Mouse (Mus musculus) forebrain, embryonic 13.5 days (tissue): ENCODE results near the gene Farsa. TPM values are rescaled to one million over a fixed set of nuclear protein-coding genes. Genes with fewer than 3 reads are reported as not detected.

ENCODE experiments used
- ATAC-seq: fragments of 200-750 bp; cut with Nextera tagmentation; 2 replicates; pipeline ENCODE4 v1.8.0; 2017
- H3K27ac ChIP-seq: fragments of 300-500 bp; sonication (generic); 2 replicates; pipeline ENCODE4 v1.5.1; 2015; ENCODE audit warnings: inconsistent platforms, mild to moderate bottlenecking, moderate library complexity
- H3K27me3 ChIP-seq: fragments of 300-500 bp; sonication (generic); 2 replicates; pipeline ENCODE4 v1.6.1; 2015; ENCODE audit warnings: mild to moderate bottlenecking, inconsistent platforms
- H3K36me3 ChIP-seq: fragments of 300-500 bp; sonication (generic); 2 replicates; pipeline ENCODE4 v1.6.1; 2015; ENCODE audit warnings: mild to moderate bottlenecking, inconsistent platforms; ENCODE audit not compliant: poor library complexity, severe bottlenecking
- H3K4me1 ChIP-seq: fragments of 300-500 bp; sonication (generic); 2 replicates; pipeline ENCODE4 v1.6.1; 2015; ENCODE audit warnings: inconsistent platforms
- H3K4me2 ChIP-seq: fragments of 300-500 bp; sonication (generic); 2 replicates; pipeline ENCODE4 v1.6.1; 2015; ENCODE audit warnings: inconsistent platforms, mild to moderate bottlenecking, moderate library complexity
- H3K4me3 ChIP-seq: fragments of 300-500 bp; sonication (generic); 2 replicates; pipeline ENCODE4 v1.5.1; 2015; ENCODE audit warnings: mild to moderate bottlenecking, inconsistent platforms
- H3K9ac ChIP-seq: fragments of 300-500 bp; sonication (generic); 2 replicates; pipeline ENCODE4 v1.6.1; 2015; ENCODE audit warnings: mild to moderate bottlenecking, inconsistent platforms
- H3K9me3 ChIP-seq: fragments of 300-500 bp; sonication (generic); replicated peaks from 2 replicates; pipeline ENCODE4 v1.6.1; 2016; ENCODE audit warnings: inconsistent platforms
- WGBS: fragments of 180-500 bp; shearing (Covaris S2); methylation state at CpG from one replicate; pipeline ENCODE4 v1.1.7; 2015; 5-methylcytosine and 5-hydroxymethylcytosine counted together
- polyA plus RNA-seq: library from polyadenylated mRNA; unstranded; fragments of >200 nt; fragmentation: Nextera tagmentation; extraction: Ambion mirVana; gene quantifications from 2 replicates; pipeline ENCODE4 v1.2.1, GENCODE M21; 2015

Gene Farsa
- polyA plus RNA-seq, 1 experiment from 2014 or later = 123 TPM

- no peaks in the 10 kb centered on the region for H3K9me3 ChIP-seq
- no peak for ATAC-seq
- H3K4me3 ChIP-seq = no peak overlapping the region
- no peak overlapping the region for H3K9ac ChIP-seq
- H3K4me1 ChIP-seq = peaks cover 59% of the 10 kb centered on the region
- no peaks in the 10 kb centered on the region for H3K27me3 ChIP-seq
- no peak overlapping the region for H3K4me2 ChIP-seq
- peak overlapping the region; percentile 31 for H3K27ac ChIP-seq
- peaks cover 70% of the 10 kb centered on the region for H3K36me3 ChIP-seq
- WGBS = 89% methylated on average over 15 of the region's 15 CpGs
Measured at GRCm38 (mm10) chr8:84837912-84838470, 18.8 kb upstream of the Farsa start.

GRCm38 (mm10) chr8:84838513-84838912 lies 18.3 kb upstream of the Farsa start:
- Histone ChIP-seq H3K9me3 (no peaks in the 10 kb centered on the region), H3K36me3 (peaks cover 76% of the 10 kb centered on the region), H3K4me1 (peaks cover 59% of the 10 kb centered on the region), H3K27ac (no peak overlapping the region), H3K27me3 (no peaks in the 10 kb centered on the region), H3K4me2 (no peak overlapping the region), H3K4me3 (no peak overlapping the region), H3K9ac (no peak overlapping the region)
- no peak for ATAC-seq
- WGBS = 87% methylated on average over 5 of the region's 5 CpGs

GRCm38 (mm10) chr8:84839411-84839810 lies 17.4 kb upstream of the Farsa start:
- H3K4me1 ChIP-seq = peaks cover 59% of the 10 kb centered on the region

GRCm38 (mm10) chr8:84839875-84840247 lies 16.9 kb upstream of the Farsa start:
- peaks cover 77% of the 10 kb centered on the region for H3K36me3 ChIP-seq
- no peak for ATAC-seq
- peaks cover 59% of the 10 kb centered on the region for H3K4me1 ChIP-seq

More at GRCm38 (mm10) chr8:84839411-84839810, 17.4 kb upstream of the Farsa start:
- Histone ChIP-seq H3K27ac (no peak overlapping the region), H3K4me3 (peak overlapping the region; percentile 92), H3K9ac (peak overlapping the region; percentile 95), H3K36me3 (peaks cover 77% of the 10 kb centered on the region), H3K9me3 (no peaks in the 10 kb centered on the region), H3K4me2 (peak overlapping the region; percentile 81), H3K27me3 (no peaks in the 10 kb centered on the region)
- 94% methylated on average over 2 of the region's 2 CpGs for WGBS
- no peak for ATAC-seq

DNA sequence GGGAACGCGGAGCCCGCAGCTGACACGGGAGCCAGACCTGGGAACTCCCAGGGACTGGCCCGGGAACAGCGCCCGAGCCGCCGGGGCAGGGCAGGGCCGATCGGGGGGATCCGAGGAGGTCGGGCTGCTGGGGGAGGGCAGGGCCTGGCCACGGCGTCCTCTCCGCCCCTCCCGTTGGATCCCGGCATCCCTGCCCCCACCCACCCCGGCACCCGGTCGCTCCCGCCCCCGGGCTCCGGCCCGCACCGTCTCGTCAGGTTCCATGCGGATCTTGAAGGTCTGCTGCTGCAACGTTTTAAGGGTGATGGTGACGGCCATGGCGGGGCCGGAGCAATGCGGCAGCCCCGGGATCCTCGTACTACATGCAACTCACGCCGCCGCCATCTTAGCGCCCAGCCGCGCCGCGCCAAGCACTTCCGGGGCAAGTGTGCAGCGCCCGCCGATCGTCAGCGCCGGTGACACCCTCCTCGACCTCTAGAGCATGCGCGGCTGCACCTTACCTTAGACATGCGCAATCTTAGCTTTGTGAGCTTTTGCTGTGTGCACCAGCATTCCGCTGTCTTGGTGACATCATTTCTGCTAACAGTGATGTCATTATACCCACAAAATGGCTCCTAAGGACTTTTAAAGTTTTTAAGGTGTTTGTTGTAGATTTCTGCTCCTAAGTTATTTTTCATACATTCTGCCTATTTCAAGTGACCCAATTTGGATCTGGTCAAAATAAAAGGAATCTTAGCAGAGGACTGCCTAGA lies 16.4 kb upstream of the Farsa start, which contains the start of gene Rad23a:
TSS of gene Rad23a (minus strand) at position 418 of the 752 bp plus-strand sequence.
- Histone ChIP-seq H3K4me3 (peak within 1 kb of the TSS; percentile 92), H3K9me3 (no peaks in the 10 kb centered on the region), H3K36me3 (peaks cover 75% of the 10 kb centered on the region), H3K4me2 (peak within 1 kb of the TSS; percentile 81), H3K9ac (peak within 1 kb of the TSS; percentile 95), H3K27ac (peak within 1 kb of the TSS; percentile 86), H3K4me1 (peaks cover 60% of the 10 kb centered on the region), H3K27me3 (no peaks in the 10 kb centered on the region)
- peak; percentile 97 for ATAC-seq
- under 1% methylated on average over 55 of the region's 55 CpGs for WGBS

More at GRCm38 (mm10) chr8:84839875-84840247, 16.9 kb upstream of the Farsa start:
- no peaks in the 10 kb centered on the region for H3K27me3 ChIP-seq
- peak overlapping the region; percentile 81 for H3K4me2 ChIP-seq
- 3% methylated on average over 7 of the region's 7 CpGs for WGBS
- H3K4me3 ChIP-seq = peak overlapping the region; percentile 92
- H3K9ac ChIP-seq = peak overlapping the region; percentile 95
- no peaks in the 10 kb centered on the region for H3K9me3 ChIP-seq
- H3K27ac ChIP-seq = peak overlapping the region; percentile 86

- Histone ChIP-seq H3K27me3 (no peaks in the 10 kb centered on the region), H3K9ac (no peak overlapping the region), H3K27ac (no peak overlapping the region), H3K4me3 (no peak overlapping the region), H3K9me3 (no peaks in the 10 kb centered on the region), H3K4me1 (peaks cover 54% of the 10 kb centered on the region), H3K4me2 (no peak overlapping the region), H3K36me3 (peaks cover 64% of the 10 kb centered on the region)
- no peak for ATAC-seq
- WGBS = 65% methylated on average over 1 of the region's 1 CpGs
Measured at GRCm38 (mm10) chr8:84841514-84841913, 15.3 kb upstream of the Farsa start.

GRCm38 (mm10) chr8:84844397-84845070 lies 12.3 kb upstream of the Farsa start:
- no peak overlapping the region for H3K27ac ChIP-seq
- ATAC-seq = no peak
- H3K36me3 ChIP-seq = peaks cover 42% of the 10 kb centered on the region
- peaks cover 51% of the 10 kb centered on the region for H3K4me1 ChIP-seq
- peak overlapping the region; percentile 91 for H3K4me3 ChIP-seq
- H3K9me3 ChIP-seq = no peaks in the 10 kb centered on the region
- 90% methylated on average over 9 of the region's 9 CpGs for WGBS
- H3K9ac ChIP-seq = peak overlapping the region; percentile 97
- no peaks in the 10 kb centered on the region for H3K27me3 ChIP-seq
- H3K4me2 ChIP-seq = peak overlapping the region; percentile 91

GRCm38 (mm10) chr8:84845355-84846093 lies 11.3 kb upstream of the Farsa start:
- peak overlapping the region; percentile 33; the same call in 1 of the 2 replicates for H3K27ac ChIP-seq
- peaks cover 42% of the 10 kb centered on the region for H3K36me3 ChIP-seq
- 16% methylated on average over 12 of the region's 12 CpGs for WGBS
- H3K9ac ChIP-seq = peak overlapping the region; percentile 97
- peak overlapping the region; percentile 91 for H3K4me2 ChIP-seq
- no peak for ATAC-seq
- H3K4me3 ChIP-seq = peak overlapping the region; percentile 91
- H3K9me3 ChIP-seq = no peaks in the 10 kb centered on the region
- no peaks in the 10 kb centered on the region for H3K27me3 ChIP-seq
- H3K4me1 ChIP-seq = peaks cover 45% of the 10 kb centered on the region

GRCm38 (mm10) chr8:84846094-84846721 lies 10.6 kb upstream of the Farsa start:
- Histone ChIP-seq H3K9me3 (no peaks in the 10 kb centered on the region), H3K27ac (peak overlapping the region; percentile 76), H3K27me3 (no peaks in the 10 kb centered on the region), H3K9ac (peak overlapping the region; percentile 97), H3K4me3 (peak overlapping the region; percentile 91), H3K4me1 (peaks cover 45% of the 10 kb centered on the region), H3K4me2 (peak overlapping the region; percentile 91), H3K36me3 (peaks cover 40% of the 10 kb centered on the region)
- ATAC-seq = no peak
- 1% methylated on average over 30 of the region's 30 CpGs for WGBS

DNA sequence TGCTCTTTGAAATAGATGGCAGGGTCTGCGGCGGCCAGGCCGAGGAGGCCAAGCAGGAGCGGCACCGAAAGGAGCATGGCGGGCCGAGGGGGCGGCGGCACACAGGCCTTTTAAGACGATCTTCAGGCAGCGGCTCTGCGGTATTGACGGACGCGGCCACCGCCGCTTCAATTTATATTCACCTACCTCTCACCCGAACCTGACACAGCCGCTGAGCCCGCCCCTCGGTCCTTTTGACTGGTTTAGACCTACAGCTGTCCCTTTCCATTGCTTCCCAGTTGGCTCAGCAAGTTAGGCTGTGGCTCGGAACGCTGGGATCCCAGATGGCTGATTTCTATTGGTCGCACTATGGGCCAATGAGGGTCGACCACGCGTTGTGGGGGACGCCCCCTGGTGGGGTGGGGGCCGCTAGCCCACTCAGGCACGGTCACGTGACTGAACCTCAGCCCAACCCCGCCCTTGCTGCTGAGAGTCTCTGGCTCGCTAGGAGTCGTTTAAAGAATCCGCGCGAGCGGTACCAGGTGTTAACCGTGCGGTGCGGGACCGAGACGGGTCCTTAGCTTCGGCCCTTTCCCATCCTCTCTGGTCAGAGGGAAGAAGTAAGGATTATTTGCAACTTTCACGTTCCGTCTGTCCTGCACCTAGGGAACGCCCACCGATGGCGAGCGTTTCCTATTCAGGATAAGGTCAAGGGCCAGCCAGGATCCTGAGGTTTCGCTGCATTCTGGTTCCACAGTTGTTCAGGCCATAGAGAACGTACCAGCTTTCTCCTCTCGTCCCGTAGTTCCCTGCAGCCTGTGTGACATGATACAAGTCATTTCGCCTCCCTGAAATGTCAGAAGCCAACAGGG lies 9.8 kb upstream of the Farsa start, which contains the start of gene Calr:
TSS of gene Calr (minus strand) at position 213 of the 851 bp plus-strand sequence.
- Histone ChIP-seq H3K27ac (peak within 1 kb of the TSS; percentile 76), H3K4me1 (peaks cover 45% of the 10 kb centered on the region), H3K4me2 (peak within 1 kb of the TSS; percentile 91), H3K36me3 (peaks cover 33% of the 10 kb centered on the region), H3K4me3 (peak within 1 kb of the TSS; percentile 91), H3K9me3 (no peaks in the 10 kb centered on the region), H3K9ac (peak within 1 kb of the TSS; percentile 97), H3K27me3 (no peaks in the 10 kb centered on the region)
- under 1% methylated on average over 55 of the region's 55 CpGs for WGBS
- peak; percentile 99 for ATAC-seq
